Mouse (Mus musculus): ENCODE measurements around the gene Sox6.

GRCm38 (mm10) chr7:115471521-115471920 is 567.1 kb downstream of the Sox6 start:
- TF ChIP-seq POLR2A (IDR thresholded peaks at IDR 0.05; ENCODE audit: borderline replicate concordance, insufficient read depth, low read length) (no peak), CTCF (IDR thresholded peaks at IDR 0.05; ENCODE audit: borderline replicate concordance, insufficient read depth, low read depth, low read length) (no peak)

Measured in cerebellum, adult 2 months (tissue).